Mouse (Mus musculus): ENCODE results near the gene Pef1.
A peak's percentile ranks its signal among the peaks of the same experiment; 100 is the strongest.

Gene Pef1

DNA sequence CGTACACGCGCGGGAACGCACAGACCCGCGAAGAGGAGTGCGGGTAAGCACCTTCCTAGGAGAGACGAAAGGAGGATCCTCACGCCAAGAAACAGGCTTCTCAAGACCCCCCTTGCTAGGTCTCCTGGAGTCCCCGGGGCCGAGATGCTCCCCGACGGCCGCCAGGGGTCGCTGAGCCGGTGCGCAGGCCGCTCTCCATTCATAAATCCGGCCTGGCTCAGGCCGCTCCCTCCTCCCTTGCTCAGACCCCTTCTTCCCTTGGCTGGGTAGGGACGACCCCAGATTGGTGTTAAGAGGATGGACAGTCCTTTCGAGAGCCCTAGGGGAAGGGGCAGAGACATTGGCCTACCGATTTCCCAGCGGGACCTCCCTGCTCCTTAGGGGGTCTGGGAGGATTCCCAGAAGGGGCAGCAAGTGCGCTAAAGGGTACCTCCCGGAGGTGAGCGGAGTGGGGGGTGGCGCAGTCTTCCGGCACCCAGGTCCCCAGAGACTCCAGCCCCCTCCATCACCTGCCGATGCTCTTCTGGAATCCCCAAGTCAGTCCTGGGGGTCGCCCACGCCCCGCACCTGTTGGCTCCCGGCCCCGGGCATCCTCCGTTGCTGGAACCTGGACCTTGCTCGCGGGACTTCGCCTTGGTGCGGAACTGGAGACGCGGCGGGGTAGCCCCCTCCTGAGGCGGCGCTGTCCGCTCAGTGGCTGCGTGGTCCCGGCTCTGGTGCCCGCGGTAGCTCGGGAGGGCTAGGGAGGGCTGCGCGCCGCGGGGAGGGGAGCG, 36.3 kb downstream of the Pef1 start:
- peak; percentile 20 for DNase-seq (ENCODE audit: low read depth, low spot score)

DNA sequence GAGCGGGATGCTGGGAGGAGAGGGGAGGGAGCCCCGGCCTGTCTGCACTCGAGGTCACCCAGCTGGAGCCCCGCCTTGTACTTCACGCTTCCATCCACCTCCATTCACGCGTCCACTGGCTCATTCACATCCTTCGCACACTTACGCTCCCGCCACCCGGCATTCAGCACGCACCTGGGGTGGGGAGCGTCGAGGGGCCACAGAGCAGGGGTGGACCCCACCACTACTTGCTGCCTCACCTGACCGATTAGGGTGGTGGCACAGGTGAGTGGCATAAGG, 36.8 kb downstream of the Pef1 start, which contains the start of gene Hcrtr1:
Hcrtr1 (minus strand) TSS at position 146 of the 279 bp plus-strand sequence.
- DNase-seq (ENCODE audit: low read depth, low spot score), result no peak

DNA sequence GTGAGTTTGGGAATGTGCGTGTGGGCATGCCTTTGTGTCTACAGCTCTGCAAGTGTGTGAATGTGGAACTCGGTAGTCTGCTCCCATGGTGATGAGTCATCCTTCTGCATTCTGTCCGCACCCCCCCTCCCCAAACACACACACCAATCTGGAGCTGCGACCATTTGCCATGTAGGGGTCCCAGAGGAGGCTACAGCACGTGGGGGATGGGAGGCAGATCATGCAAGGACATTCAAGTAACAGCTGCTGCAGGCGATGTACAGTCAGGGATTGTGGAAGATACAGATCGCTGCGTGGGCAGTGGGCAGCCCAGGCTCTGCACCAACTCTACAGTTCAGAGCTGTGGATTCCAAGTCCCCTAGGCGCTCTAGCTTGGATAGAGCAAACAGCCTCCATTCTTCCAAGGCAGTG, 38.6 kb downstream of the Pef1 start:
- no peak for DNase-seq (ENCODE audit: low read depth, low spot score)

DNA sequence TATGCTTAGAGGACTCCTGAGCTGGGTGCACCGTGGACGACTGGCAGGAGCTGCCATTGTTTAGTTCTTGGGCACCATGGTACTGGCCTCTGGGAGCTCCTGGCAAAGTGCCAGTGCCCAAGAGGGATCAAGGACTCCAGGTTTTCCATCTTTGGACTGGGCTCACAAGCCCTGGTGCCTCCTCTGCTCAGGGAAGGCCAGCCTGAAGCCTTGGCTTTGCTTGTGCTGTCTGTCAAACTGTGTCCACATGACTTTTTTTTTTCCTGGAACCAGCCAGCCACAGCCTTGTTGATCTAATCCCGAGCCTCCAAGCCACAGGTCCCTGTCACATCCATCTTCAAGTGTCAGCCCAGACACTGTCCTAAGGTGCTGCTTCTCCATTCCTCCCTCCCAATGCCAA, 39.4 kb downstream of the Pef1 start:
- DNase-seq (ENCODE audit: low read depth, low spot score), result no peak

DNA sequence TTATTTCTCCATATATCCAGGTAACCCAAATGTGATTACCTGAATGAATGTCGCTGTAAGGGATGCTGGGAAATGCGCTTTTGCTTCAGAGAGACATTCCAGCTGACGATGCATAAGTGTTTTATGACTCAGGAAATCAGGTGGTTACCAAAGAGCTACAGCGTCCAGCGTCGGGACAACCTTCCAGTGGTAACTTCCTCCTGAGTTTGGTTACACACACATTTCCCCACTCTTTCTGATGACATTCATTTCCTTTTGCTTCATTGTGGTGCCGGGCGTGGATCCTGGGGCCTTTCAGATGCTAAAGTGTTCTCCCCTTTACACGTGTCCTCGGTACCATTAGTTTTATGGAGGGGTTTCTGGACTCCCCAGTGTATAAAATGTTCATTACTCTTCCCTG, 46.0 kb downstream of the Pef1 start:
- DNase-seq (ENCODE audit: low read depth, low spot score), result no peak

DNA sequence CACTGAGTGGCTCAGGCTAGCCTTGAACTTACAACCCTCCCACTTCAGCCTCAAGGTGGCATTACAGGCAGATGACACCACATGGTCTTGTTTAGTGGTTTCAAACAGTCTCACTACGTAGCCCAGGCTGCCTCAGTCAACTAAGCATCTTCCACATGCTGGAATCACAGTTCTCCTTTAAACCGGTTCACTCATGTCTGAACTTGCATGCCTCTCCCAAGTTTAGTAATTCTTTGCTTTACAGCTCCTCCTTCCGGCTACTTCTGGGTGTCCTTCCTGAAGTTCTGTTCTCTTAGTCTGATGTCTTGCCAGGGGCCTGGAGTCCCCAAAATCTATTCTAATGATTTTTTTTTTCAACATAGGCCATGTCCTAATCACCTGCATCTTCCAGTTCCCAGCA, 51.9 kb downstream of the Pef1 start:
- no peak for DNase-seq (ENCODE audit: low read depth, low spot score)

DNA sequence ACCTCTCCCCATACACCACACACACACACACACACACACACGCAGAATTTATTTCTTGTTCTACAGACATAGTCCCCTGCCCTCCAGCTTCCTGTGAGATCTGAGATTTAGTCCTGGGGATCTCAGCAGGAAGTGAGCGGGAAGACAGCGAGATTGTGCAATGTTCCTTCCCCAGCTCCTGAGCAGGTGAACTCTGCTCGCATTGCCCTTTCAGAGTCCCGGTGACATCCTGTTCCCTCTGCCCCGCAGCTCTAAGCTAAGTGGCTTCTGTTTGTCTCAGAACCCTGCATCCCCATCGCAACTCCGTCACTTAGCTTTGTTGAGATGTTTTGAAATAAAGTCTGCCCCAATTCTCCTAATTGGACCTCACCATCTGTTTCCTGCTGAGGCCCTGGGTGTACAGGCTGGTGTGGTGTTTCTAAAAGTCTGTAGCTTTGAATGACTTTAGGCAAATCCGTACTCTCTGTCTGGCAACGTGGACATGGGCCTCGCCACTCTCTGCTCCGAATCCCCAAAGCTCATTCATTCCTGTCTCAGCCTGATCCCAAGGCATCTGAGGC, 54.5 kb downstream of the Pef1 start:
- DNase-seq (ENCODE audit: low read depth, low spot score), result no peak

DNA sequence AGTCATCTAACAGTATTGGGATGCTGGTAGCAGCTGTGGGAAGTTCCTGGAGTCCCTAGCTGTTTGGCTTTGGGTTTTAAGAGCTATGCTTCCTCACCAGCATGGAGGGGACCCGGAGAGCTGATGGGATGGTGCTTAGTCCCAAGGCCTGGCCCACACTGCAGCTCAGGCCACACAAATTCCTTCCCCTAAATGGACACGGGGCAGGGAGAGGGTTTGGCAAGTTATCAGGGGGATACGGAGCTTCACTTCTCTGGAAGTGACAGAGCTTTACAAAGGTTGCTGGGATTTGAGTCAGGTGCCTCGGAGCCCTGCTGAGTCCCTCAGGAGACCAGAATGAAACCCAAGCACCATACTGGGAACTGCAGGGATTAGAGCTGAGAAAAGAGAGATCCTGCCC, 59.0 kb downstream of the Pef1 start:
- no peak for DNase-seq (ENCODE audit: low read depth, low spot score)

DNA sequence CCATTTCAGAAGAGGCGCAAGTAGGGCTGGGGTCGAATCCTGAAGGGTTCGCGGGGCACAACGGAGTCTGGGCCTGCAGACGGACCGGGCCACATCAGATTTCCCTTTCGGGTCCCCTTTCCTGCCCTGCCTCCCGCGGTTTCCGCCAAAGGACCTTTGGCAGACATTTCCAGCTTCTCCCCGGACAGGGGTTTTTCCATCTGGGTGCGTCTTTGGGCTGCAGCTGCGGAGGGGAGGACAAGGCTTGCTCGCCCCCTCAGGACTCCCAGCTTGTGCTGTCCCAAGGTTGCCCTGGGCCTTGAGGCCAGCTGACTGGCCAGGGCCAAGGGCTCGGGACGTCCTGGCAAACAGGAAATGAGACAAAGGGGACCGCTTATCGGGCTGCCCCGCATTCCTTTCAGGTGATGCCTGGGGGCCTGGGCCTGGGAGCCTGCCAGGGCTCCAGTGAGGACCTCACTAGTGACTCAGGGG, 61.1 kb downstream of the Pef1 start:
- DNase-seq (ENCODE audit: low read depth, low spot score), result no peak

DNA sequence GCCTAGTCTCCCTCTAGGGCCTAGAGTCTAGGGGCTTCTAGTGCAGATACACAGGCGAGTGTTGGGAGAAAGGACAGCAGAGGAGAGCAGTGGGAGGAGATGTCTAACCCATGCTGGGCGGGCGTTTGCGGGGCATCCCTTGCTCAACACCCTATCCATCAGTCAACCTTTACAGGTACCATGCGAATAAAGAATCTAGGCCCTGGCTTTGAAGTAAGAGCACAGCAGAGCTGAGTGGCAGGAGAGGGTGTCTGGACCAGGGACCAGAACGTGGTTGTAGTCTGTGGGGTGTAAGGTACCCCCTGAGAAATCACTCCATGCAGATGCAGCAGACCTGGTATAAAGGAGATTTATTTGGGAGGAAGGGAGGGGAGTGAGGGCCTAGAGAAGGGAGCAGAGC, 61.8 kb downstream of the Pef1 start:
- DNase-seq (ENCODE audit: low read depth, low spot score), result no peak

DNA sequence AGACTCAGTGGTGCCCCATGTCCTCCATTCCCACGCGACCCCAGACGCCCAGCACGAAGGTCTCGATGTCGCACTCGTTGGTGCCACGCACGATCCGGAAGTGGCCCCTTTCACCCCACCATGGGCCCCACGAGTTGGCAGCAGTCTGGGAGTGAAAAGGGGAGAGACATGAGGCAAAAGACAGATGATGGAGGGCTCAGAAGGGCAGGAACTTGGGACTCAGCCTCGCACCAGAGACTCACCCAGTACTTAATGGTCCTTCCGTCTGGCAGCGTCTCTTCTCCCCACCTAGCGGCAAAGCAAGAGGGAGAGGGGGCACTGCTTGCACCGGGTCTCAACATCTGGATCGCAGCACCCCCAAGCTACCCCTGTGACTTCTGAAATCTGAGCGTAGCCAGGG, 63.7 kb downstream of the Pef1 start:
- no peak for DNase-seq (ENCODE audit: low read depth, low spot score)

DNA sequence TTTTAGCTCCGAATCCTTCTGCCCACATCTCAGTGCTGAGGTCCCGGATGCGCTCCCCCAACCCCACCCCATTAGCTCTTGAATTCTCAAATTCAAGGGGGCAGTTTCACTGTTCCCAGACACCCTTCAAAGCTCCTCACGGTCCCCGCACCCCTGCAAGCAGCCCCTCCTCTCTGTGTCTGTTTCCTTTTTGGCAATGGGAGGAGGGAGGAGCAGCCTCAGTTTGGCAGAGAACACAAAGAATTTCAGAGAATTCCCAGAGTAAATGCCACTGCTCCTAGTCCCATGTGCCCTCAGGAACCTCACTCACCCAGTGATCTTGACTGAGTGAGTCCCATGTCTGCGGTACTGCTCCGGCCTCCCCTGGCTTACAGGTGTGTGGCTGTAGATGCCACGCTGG, 64.2 kb downstream of the Pef1 start:
- DNase-seq (ENCODE audit: low read depth, low spot score), result no peak

DNA sequence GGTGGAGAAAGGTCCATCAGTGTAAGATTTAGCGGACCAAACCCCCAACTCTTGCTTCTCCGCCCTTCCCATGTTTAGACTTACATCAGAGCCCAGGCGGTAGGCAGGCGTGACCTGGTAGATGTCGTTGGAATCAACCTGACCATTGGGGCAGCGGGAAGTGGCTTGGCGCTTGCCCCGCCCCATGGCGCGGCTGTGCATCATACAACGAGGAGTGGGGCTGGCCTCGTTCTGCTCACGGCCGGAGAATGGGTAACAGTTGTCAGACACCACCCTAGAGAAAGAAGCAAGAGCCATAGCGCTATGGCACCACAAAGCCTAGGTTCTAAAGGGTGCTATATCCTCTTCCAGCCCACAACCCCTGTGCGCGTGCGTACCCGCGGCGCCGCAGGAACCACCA, 65.0 kb downstream of the Pef1 start:
- DNase-seq (ENCODE audit: low read depth, low spot score), result no peak

DNA sequence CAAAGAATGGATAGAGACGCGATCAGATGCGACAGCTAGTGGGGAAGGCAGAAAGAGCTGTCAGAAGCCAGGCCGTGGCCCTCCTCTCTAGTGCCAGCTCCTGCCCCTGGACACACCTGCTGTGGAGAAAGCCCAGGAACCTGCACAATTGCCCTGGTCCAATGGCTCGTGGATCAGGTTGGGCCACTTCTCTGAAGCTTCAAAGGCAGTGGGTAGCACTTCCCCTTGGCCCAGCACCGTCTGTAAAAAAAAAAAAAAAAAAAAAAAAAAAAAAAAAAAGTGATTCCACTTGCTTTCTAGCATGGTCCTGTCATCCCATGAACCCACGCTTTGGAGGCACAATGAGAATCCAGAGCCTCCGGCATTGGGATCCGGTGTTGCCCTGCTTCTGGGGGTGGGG, 65.5 kb downstream of the Pef1 start:
- DNase-seq (ENCODE audit: low read depth, low spot score), result no peak

DNA sequence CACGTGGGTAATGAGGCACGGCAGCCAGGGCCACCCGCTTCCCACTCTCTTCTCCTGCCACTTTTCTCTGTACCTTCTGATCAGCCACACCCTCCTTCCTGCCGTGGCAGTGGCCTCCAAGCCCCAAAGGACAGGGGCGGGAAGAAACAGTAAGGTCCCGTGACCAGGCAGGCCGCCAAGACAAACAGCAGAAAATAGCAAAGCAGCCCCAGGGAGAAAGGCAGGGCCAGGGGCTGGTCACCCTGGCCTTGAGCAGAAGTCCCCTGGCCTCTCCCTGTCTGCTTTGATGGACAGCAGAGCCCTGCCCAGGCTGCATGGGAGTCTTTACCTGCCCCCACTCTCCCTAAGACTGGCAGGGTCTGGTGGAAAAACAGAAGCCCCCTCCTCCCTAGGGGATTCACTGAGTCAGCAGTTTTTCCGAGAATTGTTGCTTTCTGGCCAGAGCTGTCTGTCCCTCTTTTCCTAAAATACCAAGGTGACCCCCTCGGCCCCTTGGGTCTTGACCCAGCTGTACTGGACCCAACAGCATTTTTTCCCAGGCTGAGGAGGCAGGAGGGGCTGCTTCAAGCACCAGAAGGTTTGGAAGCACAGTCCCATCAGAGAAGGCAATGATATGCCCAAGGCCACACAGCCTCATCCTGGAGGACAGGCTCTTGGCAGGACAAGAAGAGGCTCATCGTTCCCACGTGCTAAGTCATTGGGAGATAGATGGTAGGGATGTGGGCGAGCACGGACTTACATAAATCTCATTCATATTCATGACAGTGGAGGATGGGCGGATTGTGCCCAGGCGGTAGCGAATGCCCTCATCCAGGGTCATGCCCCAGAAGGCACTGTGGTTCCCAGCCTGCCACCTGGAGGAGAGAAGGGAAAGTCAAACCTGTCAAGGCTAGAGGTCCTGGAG, 66.2 kb downstream of the Pef1 start:
- DNase-seq (ENCODE audit: low read depth, low spot score), result no peak

DNA sequence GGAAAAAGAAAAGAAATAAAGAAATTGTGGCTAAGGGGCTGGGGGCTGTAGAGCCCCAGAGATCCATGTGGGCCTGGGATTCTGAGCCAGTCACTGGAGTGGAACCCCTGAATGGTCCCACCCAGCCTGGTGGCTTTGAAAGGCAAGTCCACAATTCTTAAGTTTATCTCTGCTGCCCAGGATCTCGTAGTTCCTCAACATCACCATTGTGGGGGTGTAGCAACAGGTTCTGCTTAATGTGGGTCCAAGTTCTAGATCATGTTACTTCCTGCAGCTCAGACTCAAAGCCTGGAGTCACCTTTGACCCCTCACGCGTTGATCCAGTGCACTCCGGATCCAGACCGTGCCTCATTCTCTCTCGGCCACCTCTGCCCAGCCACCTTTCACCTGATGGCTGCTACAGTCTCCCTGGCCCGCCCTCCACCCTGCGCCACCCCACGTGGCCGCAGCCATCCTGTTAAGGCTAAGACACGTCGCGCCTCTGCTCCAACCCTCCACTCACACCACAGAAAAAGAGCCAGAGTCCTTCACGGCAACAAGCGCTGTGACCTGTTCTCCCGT, 67.1 kb downstream of the Pef1 start:
- DNase-seq (ENCODE audit: low read depth, low spot score), result no peak

DNA sequence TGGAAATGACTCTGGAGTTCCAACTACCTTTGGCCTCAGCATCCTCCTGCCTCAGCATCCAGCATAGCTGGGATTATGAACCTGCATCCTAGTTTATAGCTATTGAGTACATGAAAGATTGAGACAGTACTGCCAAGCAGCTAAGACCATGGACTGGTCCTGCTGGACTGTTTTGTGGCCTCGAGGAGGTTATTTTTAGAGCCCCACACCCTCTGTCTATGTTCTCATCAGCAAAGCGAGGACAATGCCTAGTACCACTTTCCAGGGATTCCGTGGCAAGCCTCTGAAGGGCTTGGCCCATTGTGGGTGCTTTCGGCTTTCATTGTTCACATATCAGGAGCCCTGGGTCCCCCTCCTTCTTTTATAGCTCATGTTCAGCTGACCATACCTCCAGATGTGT, 68.0 kb downstream of the Pef1 start:
- no peak for DNase-seq (ENCODE audit: low read depth, low spot score)

DNA sequence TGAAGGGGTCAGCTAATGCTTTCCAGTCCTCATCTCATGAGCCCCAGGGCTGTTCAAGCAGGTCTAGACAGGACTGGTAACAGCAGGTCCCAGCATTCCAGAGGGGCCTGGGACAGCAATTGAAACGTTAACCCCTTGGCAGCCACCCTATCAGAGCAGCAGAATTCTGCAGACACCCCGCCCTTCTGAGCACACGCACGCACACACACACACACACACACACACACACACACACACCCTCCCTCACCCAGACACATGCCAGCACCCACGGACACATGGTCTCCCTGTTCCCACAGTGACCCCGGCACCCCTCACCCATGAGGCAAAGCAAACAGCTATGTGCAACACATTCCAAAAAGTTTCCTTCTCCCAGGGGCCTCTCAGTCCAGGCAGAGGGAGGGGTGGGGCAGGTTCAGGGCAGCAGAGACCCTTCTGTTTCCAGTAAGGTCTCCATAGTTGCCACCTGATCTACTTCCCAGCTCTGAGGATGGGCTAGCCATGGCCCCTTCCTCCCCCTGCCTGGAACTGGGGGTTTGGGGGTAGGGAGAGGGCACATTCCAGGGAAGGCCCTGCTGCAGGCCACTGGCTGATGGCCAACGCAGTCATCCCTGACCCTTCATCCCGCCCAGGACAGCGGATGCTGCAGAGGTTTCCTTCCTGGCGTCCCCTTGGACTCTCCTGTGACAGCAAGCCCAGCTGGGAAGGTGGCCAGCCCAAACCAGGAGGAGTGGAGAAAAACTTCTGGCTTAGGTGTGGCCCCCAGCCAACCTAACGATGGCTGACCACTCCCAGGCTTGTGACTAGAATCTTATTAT, 69.8 kb downstream of the Pef1 start:
- no peak for DNase-seq (ENCODE audit: low read depth, low spot score)

DNA sequence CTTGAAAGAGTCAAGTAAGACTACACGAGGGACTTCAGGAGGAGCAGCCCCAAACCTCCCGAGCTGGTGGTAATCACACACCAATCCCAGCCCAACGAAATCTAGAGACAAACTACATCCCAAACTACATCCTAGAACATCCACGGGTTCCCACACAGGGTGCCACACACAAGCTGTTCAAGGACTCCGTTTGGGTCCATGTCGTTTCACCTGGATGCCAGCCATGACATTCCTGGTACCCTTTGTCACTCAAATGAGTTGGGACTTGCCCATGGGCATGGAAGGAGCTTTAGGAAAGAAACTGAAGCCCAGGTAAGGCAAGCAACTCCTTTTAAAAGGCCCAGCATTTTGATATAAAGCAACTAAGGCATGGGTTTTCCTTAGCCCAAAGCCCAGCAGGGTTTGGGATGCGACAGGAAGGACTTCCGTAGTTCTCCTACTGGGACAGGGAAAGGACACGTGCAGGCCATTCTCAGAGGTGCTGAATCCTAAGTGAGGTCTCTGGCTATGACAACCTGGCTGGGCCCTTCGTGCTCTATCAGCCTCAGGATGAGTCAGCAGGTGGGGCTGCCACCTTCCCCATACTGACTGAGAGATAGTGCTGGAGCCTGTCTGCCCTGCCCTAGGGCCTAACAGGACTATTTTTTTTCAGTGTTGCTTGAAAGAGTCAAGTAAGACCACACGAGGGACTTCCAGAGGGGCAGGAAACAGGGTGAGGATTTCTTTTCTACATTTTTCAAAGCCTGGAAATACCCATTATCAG, 70.9 kb downstream of the Pef1 start:
- DNase-seq (ENCODE audit: low read depth, low spot score), result no peak

DNA sequence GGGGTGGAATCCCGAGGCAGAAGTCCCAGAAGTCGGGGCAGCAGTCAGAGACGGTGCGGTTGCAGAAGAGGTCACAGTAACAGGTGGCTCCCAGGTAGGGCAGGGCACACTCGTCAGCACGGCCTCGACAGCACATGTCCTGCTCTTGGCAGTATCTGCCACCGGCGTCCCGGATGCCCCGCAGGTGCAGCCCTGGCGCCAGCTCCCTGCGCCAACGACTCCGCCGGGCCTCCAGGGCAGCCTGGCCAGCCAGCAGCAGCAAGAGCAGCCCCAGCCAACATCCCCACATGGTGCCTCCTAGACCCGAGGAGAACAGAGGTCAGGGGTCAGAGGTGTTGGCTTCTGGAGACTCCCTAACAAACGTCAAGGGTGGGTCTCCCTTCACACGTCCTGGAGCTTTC, 71.6 kb downstream of the Pef1 start:
- no peak for DNase-seq (ENCODE audit: low read depth, low spot score)
